Mouse (Mus musculus): ENCODE data around the gene Lrrc72.

DNA sequence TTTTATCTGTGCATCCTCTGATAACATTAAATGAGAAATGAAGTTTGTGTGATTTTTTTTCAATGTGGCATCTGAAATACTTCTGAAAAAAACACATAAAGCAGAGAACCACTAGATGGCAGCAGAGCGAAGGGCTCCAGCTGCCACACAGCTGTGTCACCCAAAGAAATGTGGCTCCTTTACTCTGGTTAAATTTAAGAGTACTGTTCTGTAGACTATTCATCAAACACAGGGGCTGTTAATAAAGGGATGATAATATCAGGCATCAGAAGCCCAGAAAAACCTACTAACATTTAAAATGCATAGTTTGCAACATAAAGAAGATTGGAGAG is 38.1 kb downstream of the Lrrc72 start:
- peak; percentile 60; the same call in 1 of the 2 replicates for TF ChIP-seq CTCF (IDR thresholded peaks at IDR 0.05; ENCODE audit: low read depth, low read length)
- no peak for TF ChIP-seq GATA1 (IDR thresholded peaks at IDR 0.05; ENCODE audit: borderline replicate concordance, low read length)
- TF ChIP-seq POLR2AphosphoS5 (IDR thresholded peaks at IDR 0.05; ENCODE audit: insufficient replicate concordance, low read depth, low read length) = no peak
- TF ChIP-seq TAL1 (conservative IDR thresholded peaks at IDR 0.05; ENCODE audit: low read depth, low read length) = no peak

Measured in G1E (cell line).